Mouse (Mus musculus) hindbrain, embryonic 13.5 days (tissue): Measurements from ENCODE around the gene Phf20. TPM values are rescaled to one million over a fixed set of nuclear protein-coding genes. Genes with fewer than 3 reads are reported as not detected.
"Not testable (repeated sequence)": the region's sequence is repeated elsewhere in the genome, so short reads cannot be mapped to it uniquely, and the experiment has no call there.

Source experiments
- ATAC-seq: fragments of 200-750 bp; cut with Nextera tagmentation; 2 replicates; pipeline ENCODE4 v1.8.0; 2017; ENCODE audit warnings: moderate TSS enrichment; ENCODE audit not compliant: low FRiP score
- H3K27ac ChIP-seq: fragments of 300-500 bp; sonication (generic); 2 replicates; pipeline ENCODE4 v1.5.1; 2015; ENCODE audit warnings: inconsistent platforms, mild to moderate bottlenecking, moderate library complexity
- H3K27me3 ChIP-seq: fragments of 300-500 bp; sonication (generic); 2 replicates; pipeline ENCODE4 v1.6.1; 2015; ENCODE audit warnings: mild to moderate bottlenecking, inconsistent platforms
- H3K36me3 ChIP-seq: fragments of 300-500 bp; sonication (generic); 2 replicates; pipeline ENCODE4 v1.6.1; 2015; ENCODE audit warnings: mild to moderate bottlenecking, inconsistent platforms
- H3K4me1 ChIP-seq: fragments of 300-500 bp; sonication (generic); replicated peaks from 2 replicates; pipeline ENCODE4 v1.6.1; 2015; ENCODE audit warnings: inconsistent platforms
- H3K4me2 ChIP-seq: fragments of 300-500 bp; sonication (generic); 2 replicates; pipeline ENCODE4 v1.6.1; 2015; ENCODE audit warnings: inconsistent platforms, mild to moderate bottlenecking, moderate library complexity
- H3K4me3 ChIP-seq: fragments of 300-500 bp; sonication (generic); 2 replicates; pipeline ENCODE4 v1.5.1; 2015; ENCODE audit warnings: mild to moderate bottlenecking, inconsistent platforms
- H3K9ac ChIP-seq: fragments of 300-500 bp; sonication (generic); 2 replicates; pipeline ENCODE4 v1.6.1; 2015; ENCODE audit warnings: mild to moderate bottlenecking, inconsistent platforms
- H3K9me3 ChIP-seq: fragments of 300-500 bp; sonication (generic); 2 replicates; pipeline ENCODE4 v1.6.1; 2016; ENCODE audit warnings: inconsistent platforms
- WGBS: fragments of 180-500 bp; shearing (Covaris S2); methylation state at CpG from one replicate; pipeline ENCODE4 v1.1.7; 2015; 5-methylcytosine and 5-hydroxymethylcytosine counted together
- polyA plus RNA-seq: library from polyadenylated mRNA; unstranded; fragments of >200 nt; fragmentation: Nextera tagmentation; extraction: Ambion mirVana; gene quantifications from 2 replicates; pipeline ENCODE4 v1.2.1, GENCODE M21; 2015

Gene Phf20
- polyA plus RNA-seq, 1 experiment from 2014 or later, result 107 TPM

- WGBS, result 91% methylated on average over 6 of the region's 6 CpGs
- Histone ChIP-seq H3K4me3 (no peak overlapping the region), H3K4me1 (peaks cover 31% of the 10 kb centered on the region), H3K9me3 (no peaks in the 10 kb centered on the region), H3K27ac (0 out of 2 replicates have a peak overlapping the region, but pooled peaks have one; percentile 6), H3K27me3 (no peaks in the 10 kb centered on the region), H3K4me2 (no peak overlapping the region), H3K9ac (no peak overlapping the region), H3K36me3 (peaks cover 14% of the 10 kb centered on the region)
- ATAC-seq, result no peak
Measured at GRCm38 (mm10) chr2:156203917-156204316, 7.7 kb downstream of the Phf20 start.

GRCm38 (mm10) chr2:156217786-156218185 is 21.5 kb downstream of the Phf20 start:
- ATAC-seq, result no peak
- Histone ChIP-seq H3K27me3 (no peaks in the 10 kb centered on the region), H3K27ac (no peak overlapping the region), H3K9ac (no peak overlapping the region), H3K4me3 (no peak overlapping the region), H3K4me1 (peaks cover 4% of the 10 kb centered on the region; the same call in 1 of the 2 replicates), H3K9me3 (no peaks in the 10 kb centered on the region), H3K4me2 (no peak overlapping the region), H3K36me3 (peaks cover 11% of the 10 kb centered on the region)
- whole genome bisulfite sequencing, result 50% methylated on average over 1 of the region's 1 CpGs

GRCm38 (mm10) chr2:156222100-156222499 is 25.8 kb downstream of the Phf20 start:
- Histone ChIP-seq H3K27me3 (no peaks in the 10 kb centered on the region), H3K4me1 (peaks cover 4% of the 10 kb centered on the region; the same call in 1 of the 2 replicates), H3K27ac (no peak overlapping the region), H3K4me3 (no peak overlapping the region), H3K36me3 (peaks cover 33% of the 10 kb centered on the region), H3K9ac (no peak overlapping the region), H3K9me3 (no peaks in the 10 kb centered on the region), H3K4me2 (no peak overlapping the region)
- ATAC-seq, result no peak

- no peak overlapping the region for H3K27ac ChIP-seq
- peaks cover 40% of the 10 kb centered on the region for H3K36me3 ChIP-seq
- no peak overlapping the region for H3K4me3 ChIP-seq
- H3K27me3 ChIP-seq, result no peaks in the 10 kb centered on the region
- no peak overlapping the region for H3K9ac ChIP-seq
- H3K4me1 ChIP-seq, result no peaks in the 10 kb centered on the region
- 98% methylated on average over 5 of the region's 5 CpGs for WGBS
- no peak for ATAC-seq
- no peak overlapping the region for H3K4me2 ChIP-seq
- no peaks in the 10 kb centered on the region for H3K9me3 ChIP-seq
Measured at GRCm38 (mm10) chr2:156224043-156224442, 27.8 kb downstream of the Phf20 start.

GRCm38 (mm10) chr2:156227689-156228088 is 31.4 kb downstream of the Phf20 start:
- no peak overlapping the region for H3K27ac ChIP-seq
- H3K4me2 ChIP-seq, result no peak overlapping the region
- H3K27me3 ChIP-seq, result no peaks in the 10 kb centered on the region
- peaks cover 57% of the 10 kb centered on the region for H3K36me3 ChIP-seq
- H3K4me1 ChIP-seq, result no peaks in the 10 kb centered on the region
- no peak overlapping the region for H3K4me3 ChIP-seq
- 100% methylated on average over 1 of the region's 1 CpGs for WGBS
- H3K9me3 ChIP-seq, result no peaks in the 10 kb centered on the region
- no peak overlapping the region for H3K9ac ChIP-seq
- no peak for ATAC-seq

- Histone ChIP-seq H3K4me3 (no peak overlapping the region), H3K27me3 (no peaks in the 10 kb centered on the region), H3K4me1 (no peaks in the 10 kb centered on the region; the same call in 1 of the 2 replicates), H3K27ac (no peak overlapping the region), H3K4me2 (no peak overlapping the region), H3K9me3 (no peaks in the 10 kb centered on the region), H3K9ac (no peak overlapping the region), H3K36me3 (peaks cover 54% of the 10 kb centered on the region)
- WGBS, result 96% methylated on average over 1 of the region's 1 CpGs
- no peak for ATAC-seq
Measured at GRCm38 (mm10) chr2:156229171-156229570, 32.9 kb downstream of the Phf20 start.

- ATAC-seq, result no peak
- Histone ChIP-seq H3K4me2 (no peak overlapping the region), H3K36me3 (peaks cover 54% of the 10 kb centered on the region), H3K27ac (no peak overlapping the region), H3K4me1 (no peaks in the 10 kb centered on the region; the same call in 1 of the 2 replicates), H3K9me3 (no peaks in the 10 kb centered on the region), H3K27me3 (no peaks in the 10 kb centered on the region), H3K9ac (no peak overlapping the region), H3K4me3 (no peak overlapping the region)
Measured at GRCm38 (mm10) chr2:156231340-156231739, 35.1 kb downstream of the Phf20 start.

GRCm38 (mm10) chr2:156233275-156233948 is 37.1 kb downstream of the Phf20 start:
- no peak for ATAC-seq
- WGBS, result 80% methylated on average over 3 of the region's 3 CpGs

GRCm38 (mm10) chr2:156234016-156234415 is 37.8 kb downstream of the Phf20 start:
- H3K36me3 ChIP-seq, result peaks cover 50% of the 10 kb centered on the region
- 79% methylated on average over 2 of the region's 2 CpGs for WGBS
- not testable (repeated sequence) for H3K4me3 ChIP-seq, H3K27me3 ChIP-seq, H3K27ac ChIP-seq, H3K9ac ChIP-seq, H3K9me3 ChIP-seq, H3K4me1 ChIP-seq, H3K4me2 ChIP-seq, ATAC-seq

More at GRCm38 (mm10) chr2:156233275-156233948, 37.1 kb downstream of the Phf20 start:
- H3K4me3 ChIP-seq, result no peak overlapping the region
- H3K36me3 ChIP-seq, result peaks cover 55% of the 10 kb centered on the region
- no peaks in the 10 kb centered on the region for H3K27me3 ChIP-seq
- H3K4me1 ChIP-seq, result no peaks in the 10 kb centered on the region; the same call in 1 of the 2 replicates
- H3K9me3 ChIP-seq, result no peaks in the 10 kb centered on the region
- no peak overlapping the region for H3K9ac ChIP-seq
- no peak overlapping the region for H3K4me2 ChIP-seq
- H3K27ac ChIP-seq, result no peak overlapping the region; the same call in 1 of the 2 replicates

GRCm38 (mm10) chr2:156235847-156236246 is 39.6 kb downstream of the Phf20 start:
- Histone ChIP-seq H3K36me3 (peaks cover 47% of the 10 kb centered on the region), H3K9me3 (no peaks in the 10 kb centered on the region), H3K27me3 (no peaks in the 10 kb centered on the region), H3K4me2 (no peak overlapping the region), H3K9ac (no peak overlapping the region), H3K27ac (no peak overlapping the region), H3K4me1 (no peaks in the 10 kb centered on the region; the same call in 1 of the 2 replicates), H3K4me3 (no peak overlapping the region)
- ATAC-seq, result no peak
- WGBS, result 82% methylated on average over 4 of the region's 4 CpGs

- Histone ChIP-seq H3K4me3 (no peak overlapping the region), H3K27me3 (no peaks in the 10 kb centered on the region), H3K27ac (no peak overlapping the region), H3K36me3 (peaks cover 26% of the 10 kb centered on the region), H3K9ac (no peak overlapping the region), H3K4me2 (no peak overlapping the region), H3K9me3 (no peaks in the 10 kb centered on the region), H3K4me1 (no peaks in the 10 kb centered on the region)
- WGBS, result 88% methylated on average over 2 of the region's 2 CpGs
- ATAC-seq, result no peak
Measured at GRCm38 (mm10) chr2:156241662-156242061, 45.4 kb downstream of the Phf20 start.

- no peak for ATAC-seq
- H3K27me3 ChIP-seq, result no peaks in the 10 kb centered on the region
- peaks cover 30% of the 10 kb centered on the region for H3K36me3 ChIP-seq
- 97% methylated on average over 8 of the region's 8 CpGs for WGBS
- no peak overlapping the region for H3K4me2 ChIP-seq
- no peak overlapping the region for H3K27ac ChIP-seq
- H3K9ac ChIP-seq, result no peak overlapping the region
- H3K4me1 ChIP-seq, result no peaks in the 10 kb centered on the region
- no peaks in the 10 kb centered on the region for H3K9me3 ChIP-seq
- no peak overlapping the region for H3K4me3 ChIP-seq
Measured at GRCm38 (mm10) chr2:156243011-156243410, 46.7 kb downstream of the Phf20 start.

GRCm38 (mm10) chr2:156247599-156247998 is 51.3 kb downstream of the Phf20 start:
- no peak overlapping the region for H3K27ac ChIP-seq
- no peaks in the 10 kb centered on the region for H3K27me3 ChIP-seq
- H3K4me1 ChIP-seq, result no peaks in the 10 kb centered on the region
- peaks cover 40% of the 10 kb centered on the region for H3K36me3 ChIP-seq
- ATAC-seq, result no peak
- no peak overlapping the region for H3K4me2 ChIP-seq
- no peaks in the 10 kb centered on the region for H3K9me3 ChIP-seq
- H3K9ac ChIP-seq, result no peak overlapping the region
- H3K4me3 ChIP-seq, result no peak overlapping the region
